Mouse (Mus musculus): ENCODE measurements around the gene Ampd3. TPM values are rescaled to one million over a fixed set of nuclear protein-coding genes. Genes with fewer than 3 reads are reported as not detected.
A peak's percentile ranks its signal among the peaks of the same experiment; 100 is the strongest.

Gene Ampd3
- polyA plus RNA-seq, 1 experiment from 2014 or later: 1.7 TPM

GRCm38 (mm10) chr7:110746087-110746562 lies 21.9 kb upstream of the Ampd3 start:
- no peaks in the 10 kb centered on the region for H3K27me3 ChIP-seq (ENCODE audit: insufficient read depth, poor library complexity, severe bottlenecking)
- WGBS: 84% methylated on average over 5 of the region's 5 CpGs
- DNase-seq (ENCODE audit: low spot score): no peak

GRCm38 (mm10) chr7:110746809-110747208 lies 21.2 kb upstream of the Ampd3 start:
- Histone ChIP-seq H3K4me1 (replicated peaks) (peaks cover 5% of the 10 kb centered on the region; the same call in 1 of the 2 replicates), H3K4me3 (no peak overlapping the region), H3K27me3 (ENCODE audit: insufficient read depth, poor library complexity, severe bottlenecking) (no peaks in the 10 kb centered on the region), H3K9me3 (no peaks in the 10 kb centered on the region), H3K36me3 (no peaks in the 10 kb centered on the region), H3K27ac (no peak overlapping the region)
- WGBS: 66% methylated on average over 2 of the region's 2 CpGs
- no peak for DNase-seq (ENCODE audit: low spot score)

More at GRCm38 (mm10) chr7:110746087-110746562, 21.9 kb upstream of the Ampd3 start:
- H3K9me3 ChIP-seq: no peaks in the 10 kb centered on the region
- no peak overlapping the region for H3K4me3 ChIP-seq
- no peaks in the 10 kb centered on the region for H3K36me3 ChIP-seq
- peaks cover 6% of the 10 kb centered on the region; the same call in 1 of the 2 replicates for H3K4me1 ChIP-seq (replicated peaks)
- no peak overlapping the region for H3K27ac ChIP-seq

GRCm38 (mm10) chr7:110750834-110751233 lies 17.2 kb upstream of the Ampd3 start:
- 46% methylated on average over 4 of the region's 4 CpGs for WGBS
- Histone ChIP-seq H3K36me3 (no peaks in the 10 kb centered on the region), H3K9me3 (no peaks in the 10 kb centered on the region), H3K27me3 (ENCODE audit: insufficient read depth, poor library complexity, severe bottlenecking) (no peaks in the 10 kb centered on the region), H3K4me3 (no peak overlapping the region), H3K4me1 (replicated peaks) (peaks cover 31% of the 10 kb centered on the region), H3K27ac (peak overlapping the region; percentile 45; the same call in 1 of the 2 replicates)
- DNase-seq (ENCODE audit: low spot score): no peak

GRCm38 (mm10) chr7:110751634-110752033 lies 16.4 kb upstream of the Ampd3 start:
- H3K4me1 ChIP-seq (replicated peaks): peaks cover 37% of the 10 kb centered on the region
- no peaks in the 10 kb centered on the region for H3K36me3 ChIP-seq
- no peaks in the 10 kb centered on the region for H3K27me3 ChIP-seq (ENCODE audit: insufficient read depth, poor library complexity, severe bottlenecking)
- H3K9me3 ChIP-seq: no peaks in the 10 kb centered on the region
- 93% methylated on average over 1 of the region's 1 CpGs for WGBS
- no peak overlapping the region for H3K4me3 ChIP-seq
- no peak overlapping the region for H3K27ac ChIP-seq
- no peak for DNase-seq (ENCODE audit: low spot score)

GRCm38 (mm10) chr7:110753310-110753709 lies 14.7 kb upstream of the Ampd3 start:
- WGBS: 84% methylated on average over 1 of the region's 1 CpGs

GRCm38 (mm10) chr7:110753926-110754330 lies 14.1 kb upstream of the Ampd3 start:
- 18% methylated on average over 5 of the region's 5 CpGs for WGBS
- DNase-seq (ENCODE audit: low spot score): peak; percentile 79
- Histone ChIP-seq H3K4me3 (no peak overlapping the region), H3K27me3 (ENCODE audit: insufficient read depth, poor library complexity, severe bottlenecking) (no peaks in the 10 kb centered on the region), H3K27ac (no peak overlapping the region), H3K36me3 (no peaks in the 10 kb centered on the region), H3K9me3 (no peaks in the 10 kb centered on the region), H3K4me1 (replicated peaks) (peaks cover 44% of the 10 kb centered on the region)

More at GRCm38 (mm10) chr7:110753310-110753709, 14.7 kb upstream of the Ampd3 start:
- H3K9me3 ChIP-seq: no peaks in the 10 kb centered on the region
- DNase-seq (ENCODE audit: low spot score): no peak
- 0 out of 2 replicates have a peak overlapping the region, but pooled peaks have one; percentile 41 for H3K27ac ChIP-seq
- no peaks in the 10 kb centered on the region for H3K36me3 ChIP-seq
- H3K27me3 ChIP-seq (ENCODE audit: insufficient read depth, poor library complexity, severe bottlenecking): no peaks in the 10 kb centered on the region
- no peak overlapping the region for H3K4me3 ChIP-seq
- peaks cover 44% of the 10 kb centered on the region for H3K4me1 ChIP-seq (replicated peaks)

- 61% methylated on average over 2 of the region's 2 CpGs for WGBS
- H3K4me1 ChIP-seq (replicated peaks): peaks cover 39% of the 10 kb centered on the region
- H3K27me3 ChIP-seq (ENCODE audit: insufficient read depth, poor library complexity, severe bottlenecking): no peaks in the 10 kb centered on the region
- no peaks in the 10 kb centered on the region for H3K36me3 ChIP-seq
- no peak overlapping the region for H3K27ac ChIP-seq
- H3K4me3 ChIP-seq: no peak overlapping the region
- H3K9me3 ChIP-seq: no peaks in the 10 kb centered on the region
- DNase-seq (ENCODE audit: low spot score): no peak
Measured at GRCm38 (mm10) chr7:110756440-110756839, 11.6 kb upstream of the Ampd3 start.

GRCm38 (mm10) chr7:110762605-110763180 lies 5.3 kb upstream of the Ampd3 start:
- Histone ChIP-seq H3K4me1 (replicated peaks) (0 out of 2 replicates have a peak, but pooled peaks cover 8% of the 10 kb centered on the region), H3K9me3 (no peaks in the 10 kb centered on the region), H3K27ac (no peak overlapping the region; the same call in 1 of the 2 replicates), H3K36me3 (no peaks in the 10 kb centered on the region), H3K4me3 (no peak overlapping the region), H3K27me3 (ENCODE audit: insufficient read depth, poor library complexity, severe bottlenecking) (peaks cover 11% of the 10 kb centered on the region)
- DNase-seq (ENCODE audit: low spot score): no peak
- WGBS: 81% methylated on average over 5 of the region's 5 CpGs

GRCm38 (mm10) chr7:110768451-110769064 lies 552 bp downstream of the Ampd3 start:
- Histone ChIP-seq H3K27me3 (ENCODE audit: insufficient read depth, poor library complexity, severe bottlenecking) (peaks cover 46% of the 10 kb centered on the region), H3K27ac (peak overlapping the region; percentile 79), H3K9me3 (no peaks in the 10 kb centered on the region), H3K36me3 (no peaks in the 10 kb centered on the region), H3K4me3 (peak overlapping the region; percentile 63), H3K4me1 (replicated peaks) (peaks cover 22% of the 10 kb centered on the region)
- DNase-seq (ENCODE audit: low spot score): peak; percentile 52
- WGBS: under 1% methylated on average over 61 of the region's 61 CpGs

- H3K27me3 ChIP-seq (ENCODE audit: insufficient read depth, poor library complexity, severe bottlenecking): peaks cover 46% of the 10 kb centered on the region
- H3K4me3 ChIP-seq: peak overlapping the region; percentile 63
- H3K36me3 ChIP-seq: no peaks in the 10 kb centered on the region
- no peak for DNase-seq (ENCODE audit: low spot score)
- peaks cover 27% of the 10 kb centered on the region for H3K4me1 ChIP-seq (replicated peaks)
- 44% methylated on average over 4 of the region's 4 CpGs for WGBS
- no peaks in the 10 kb centered on the region for H3K9me3 ChIP-seq
- peak overlapping the region; percentile 79 for H3K27ac ChIP-seq
Measured at GRCm38 (mm10) chr7:110769094-110769493, 1.1 kb downstream of the Ampd3 start.

GRCm38 (mm10) chr7:110770949-110771348 lies 2.9 kb downstream of the Ampd3 start:
- Histone ChIP-seq H3K4me3 (no peak overlapping the region), H3K4me1 (replicated peaks) (peaks cover 29% of the 10 kb centered on the region), H3K27me3 (ENCODE audit: insufficient read depth, poor library complexity, severe bottlenecking) (peaks cover 46% of the 10 kb centered on the region), H3K9me3 (no peaks in the 10 kb centered on the region), H3K36me3 (no peaks in the 10 kb centered on the region), H3K27ac (no peak overlapping the region)
- no peak for DNase-seq (ENCODE audit: low spot score)
- WGBS: 93% methylated on average over 4 of the region's 4 CpGs

- no peaks in the 10 kb centered on the region for H3K9me3 ChIP-seq
- peaks cover 42% of the 10 kb centered on the region for H3K27me3 ChIP-seq (ENCODE audit: insufficient read depth, poor library complexity, severe bottlenecking)
- WGBS: 87% methylated on average over 3 of the region's 3 CpGs
Measured at GRCm38 (mm10) chr7:110772343-110772742, 4.3 kb downstream of the Ampd3 start.

More at GRCm38 (mm10) chr7:110772343-110772742, 4.3 kb downstream of the Ampd3 start:
- no peak overlapping the region for H3K27ac ChIP-seq
- no peak overlapping the region for H3K4me3 ChIP-seq
- peaks cover 36% of the 10 kb centered on the region for H3K4me1 ChIP-seq (replicated peaks)
- no peak for DNase-seq (ENCODE audit: low spot score)
- H3K36me3 ChIP-seq: no peaks in the 10 kb centered on the region

Data from hindbrain, embryonic 10.5 days (tissue).